Mouse (Mus musculus) ES-Bruce4 (cell line): ENCODE measurements around the gene Sugct. TPM values are rescaled to one million over a fixed set of nuclear protein-coding genes. Genes with fewer than 3 reads are reported as not detected.

ENCODE experiments used
- H3K27ac ChIP-seq: 2 replicates; pipeline ENCODE4 v1.5.1; 2012; ENCODE audit warnings: low read length, inconsistent platforms; ENCODE audit not compliant: insufficient read depth
- H3K27me3 ChIP-seq: 2 replicates; pipeline ENCODE4 v1.6.1; 2012; ENCODE audit warnings: mild to moderate bottlenecking, low read length, inconsistent platforms; ENCODE audit not compliant: control insufficient read depth, poor library complexity, insufficient read depth, severe bottlenecking
- H3K36me3 ChIP-seq: 2 replicates; pipeline ENCODE4 v1.6.1; 2012; ENCODE audit warnings: inconsistent platforms, mild to moderate bottlenecking, low read length, moderate library complexity; ENCODE audit not compliant: control insufficient read depth, poor library complexity, insufficient read depth, severe bottlenecking
- H3K4me1 ChIP-seq: one replicate; pipeline ENCODE4 v1.8.1; 2011; ENCODE audit warnings: low read length; ENCODE audit not compliant: control insufficient read depth, insufficient read depth
- H3K4me3 ChIP-seq: 2 replicates; pipeline ENCODE4 v1.5.1; 2011; ENCODE audit warnings: low read depth, mild to moderate bottlenecking, low read length
- H3K9ac ChIP-seq: 2 replicates; pipeline ENCODE4 v1.6.1; 2012; ENCODE audit warnings: low read depth, mild to moderate bottlenecking, inconsistent platforms; ENCODE audit not compliant: poor library complexity, severe bottlenecking
- H3K9me3 ChIP-seq: replicated peaks from 2 replicates; pipeline ENCODE4 v1.6.1; 2012; ENCODE audit warnings: mild to moderate bottlenecking, low read length, inconsistent platforms; ENCODE audit not compliant: control insufficient read depth, poor library complexity, insufficient read depth, severe bottlenecking
- CTCF ChIP-seq: IDR thresholded peaks from one replicate; pipeline ENCODE4 v1.8.1; 2011; ENCODE audit warnings: low read depth, low read length
- EP300 ChIP-seq: IDR thresholded peaks from 2 replicates; pipeline ENCODE4 v1.6.1; 2011; ENCODE audit warnings: low read depth, low read length; ENCODE audit not compliant: insufficient read depth
- POLR2A ChIP-seq: IDR thresholded peaks from one replicate; pipeline ENCODE4 v1.8.1; 2011; ENCODE audit warnings: low read length; ENCODE audit not compliant: insufficient read depth
- polyA plus RNA-seq: library from polyadenylated mRNA; stranded (reverse); fragments of >200 nt; gene quantifications from 2 replicates; pipeline ENCODE4 v1.2.4, GENCODE M21; 2011; ENCODE audit warnings: low read depth; ENCODE audit not compliant: missing spikeins, insufficient read depth, insufficient read length

The Sugct gene
- polyA plus RNA-seq, 1 experiment, result 2.8 TPM

DNA sequence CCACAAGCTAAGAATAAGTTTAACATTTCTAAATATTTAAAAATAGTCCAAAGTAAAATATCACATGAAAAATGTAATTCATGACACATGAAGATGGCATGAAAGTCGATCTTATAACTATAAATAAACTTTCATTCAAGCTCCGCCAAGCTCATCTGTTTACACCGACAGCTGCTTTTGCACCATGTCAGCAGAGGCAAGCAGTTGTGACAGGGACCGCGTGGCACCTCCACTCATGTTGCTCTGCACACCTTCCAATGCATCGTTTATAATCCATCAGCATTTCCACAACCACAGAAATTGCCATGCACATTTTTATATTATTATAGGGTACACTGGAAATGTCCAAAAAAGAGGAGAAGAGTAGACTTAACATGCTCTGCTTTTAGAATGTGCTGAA is 273.5 kb downstream of the Sugct start:
- H3K4me1 ChIP-seq, result no peaks in the 10 kb centered on the region
- no peaks in the 10 kb centered on the region for H3K9me3 ChIP-seq
- no peak overlapping the region for H3K27ac ChIP-seq
- no peaks in the 10 kb centered on the region for H3K27me3 ChIP-seq
- H3K9ac ChIP-seq, result no peak overlapping the region
- no peak overlapping the region for H3K4me3 ChIP-seq
- TF ChIP-seq CTCF (no peak), POLR2A (no peak), EP300 (no peak)
- no peaks in the 10 kb centered on the region for H3K36me3 ChIP-seq

DNA sequence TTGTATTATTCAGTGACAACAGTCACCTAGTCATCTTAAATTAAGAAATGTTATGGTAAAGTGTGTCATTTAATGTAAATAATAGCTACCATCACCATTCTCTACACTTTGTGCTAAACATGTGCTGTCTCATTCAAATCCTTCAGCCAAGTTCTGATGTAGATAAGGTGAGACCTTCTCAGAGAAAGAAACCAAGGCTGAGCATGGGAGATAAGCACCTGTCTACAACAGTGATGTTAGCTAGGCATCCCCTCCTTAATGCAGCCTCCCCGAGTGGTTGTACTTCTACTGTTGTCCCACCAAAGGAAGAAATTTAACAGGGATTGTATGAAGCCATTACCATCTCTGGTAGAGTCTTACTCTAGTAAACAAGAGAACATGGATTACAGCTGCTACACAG is 274.8 kb downstream of the Sugct start:
- TF ChIP-seq POLR2A (no peak), EP300 (no peak), CTCF (no peak)
- no peaks in the 10 kb centered on the region for H3K36me3 ChIP-seq

GRCm38 (mm10) chr13:17342836-17343235 is 352.5 kb downstream of the Sugct start:
- H3K9ac ChIP-seq, result no peak overlapping the region
- H3K9me3 ChIP-seq, result no peaks in the 10 kb centered on the region
- no peaks in the 10 kb centered on the region; the same call in 1 of the 2 replicates for H3K27me3 ChIP-seq
- no peaks in the 10 kb centered on the region for H3K4me1 ChIP-seq
- no peak overlapping the region for H3K4me3 ChIP-seq
- H3K36me3 ChIP-seq, result no peaks in the 10 kb centered on the region
- TF ChIP-seq EP300 (no peak), CTCF (no peak), POLR2A (no peak)
- no peak overlapping the region for H3K27ac ChIP-seq

More for the DNA sequence above, 274.8 kb downstream of the Sugct start:
- H3K9ac ChIP-seq, result no peak overlapping the region
- H3K27me3 ChIP-seq, result no peaks in the 10 kb centered on the region
- H3K27ac ChIP-seq, result no peak overlapping the region
- H3K4me3 ChIP-seq, result no peak overlapping the region
- H3K9me3 ChIP-seq, result no peaks in the 10 kb centered on the region
- H3K4me1 ChIP-seq, result no peaks in the 10 kb centered on the region

GRCm38 (mm10) chr13:17335885-17336540 is 359.3 kb downstream of the Sugct start:
- H3K4me3 ChIP-seq, result no peak overlapping the region
- TF ChIP-seq CTCF, result no peak
- no peak for TF ChIP-seq POLR2A
- no peak for TF ChIP-seq EP300
- no peaks in the 10 kb centered on the region for H3K4me1 ChIP-seq
- no peak overlapping the region for H3K9ac ChIP-seq
- H3K27ac ChIP-seq, result no peak overlapping the region
- no peaks in the 10 kb centered on the region for H3K36me3 ChIP-seq
- H3K9me3 ChIP-seq, result no peaks in the 10 kb centered on the region
- H3K27me3 ChIP-seq, result no peaks in the 10 kb centered on the region

GRCm38 (mm10) chr13:17326863-17327262 is 368.5 kb downstream of the Sugct start:
- Histone ChIP-seq H3K27ac (no peak overlapping the region), H3K27me3 (no peaks in the 10 kb centered on the region; the same call in 1 of the 2 replicates), H3K36me3 (no peaks in the 10 kb centered on the region), H3K4me1 (no peaks in the 10 kb centered on the region), H3K4me3 (no peak overlapping the region), H3K9ac (no peak overlapping the region), H3K9me3 (no peaks in the 10 kb centered on the region)
- no peak for TF ChIP-seq CTCF
- TF ChIP-seq EP300, result no peak
- TF ChIP-seq POLR2A, result no peak

- H3K36me3 ChIP-seq, result no peaks in the 10 kb centered on the region
- no peaks in the 10 kb centered on the region for H3K9me3 ChIP-seq
- H3K9ac ChIP-seq, result no peak overlapping the region
- no peak for TF ChIP-seq EP300
- no peak for TF ChIP-seq CTCF
- TF ChIP-seq POLR2A, result no peak
- no peak overlapping the region for H3K27ac ChIP-seq
- H3K4me1 ChIP-seq, result no peaks in the 10 kb centered on the region
- no peaks in the 10 kb centered on the region for H3K27me3 ChIP-seq
- H3K4me3 ChIP-seq, result no peak overlapping the region
Measured at GRCm38 (mm10) chr13:17301590-17301989, 393.8 kb downstream of the Sugct start.
